Comparison of ENCODE assay signal across 15 mouse cellular contexts in genomic region chr11:103811246-103811645, GRCm38 (mm10). TPM values are rescaled to one million over a fixed set of nuclear protein-coding genes. Genes with fewer than 3 reads are reported as not detected.
DNase-seq lines count a peak whose midpoint lies in the region; ATAC-seq and TF ChIP-seq lines count a peak whose summit lies in the region.
"Had no signal": no experiment of that assay in that cellular context is flagged by ENCODE, and none has a peak within 500 bp of the region (broad histone marks: within the 10 kb centered on the region; RNA-seq: fewer than 3 reads in every experiment).

No protein-coding gene starts in this region.

- 50% methylated on average over 25 of the region's 25 CpGs for WGBS in hindbrain, postnatal 0 days
- 55% methylated on average over 25 of the region's 25 CpGs for WGBS in midbrain, postnatal 0 days
- WGBS in liver, postnatal 0 days (ENCODE audit: insufficient replicate concordance) = 75% methylated on average over 25 of the region's 25 CpGs

- no peak for ATAC-seq in hindbrain, postnatal 0 days
- ATAC-seq in midbrain, postnatal 0 days (ENCODE audit: low FRiP score) = no peak
- no peak for ATAC-seq in liver, postnatal 0 days
- no peak for ATAC-seq in erythroid progenitor cell, adult 5-6 weeks (replicated peaks; ENCODE audit: low FRiP score, poor library complexity, severe bottlenecking)
- ATAC-seq: Patski had no signal

- no peaks in the 10 kb centered on the region for H3K27me3 ChIP-seq in hindbrain, postnatal 0 days (ENCODE audit: insufficient read depth, low read length)
- no peaks in the 10 kb centered on the region for H3K27me3 ChIP-seq in midbrain, postnatal 0 days (ENCODE audit: insufficient read depth, low read length)
- peaks cover 55% of the 10 kb centered on the region for H3K27me3 ChIP-seq in liver, postnatal 0 days (ENCODE audit: insufficient read depth, low read length)

- no peak for TF ChIP-seq CTCF in hindbrain, postnatal 0 days (IDR thresholded peaks at IDR 0.05; ENCODE audit: low read depth)
- TF ChIP-seq CTCF in midbrain, postnatal 0 days (IDR thresholded peaks at IDR 0.05) = no peak
- no peak for TF ChIP-seq CTCF in liver, postnatal 0 days (IDR thresholded peaks at IDR 0.05; ENCODE audit: low read depth)

- H3K36me3 ChIP-seq in hindbrain, postnatal 0 days (ENCODE audit: insufficient read depth, low read length) = peaks cover 5% of the 10 kb centered on the region; the same call in 1 of the 2 replicates
- no peaks in the 10 kb centered on the region for H3K36me3 ChIP-seq in midbrain, postnatal 0 days (ENCODE audit: insufficient read depth, low read length)
- H3K36me3 ChIP-seq in liver, postnatal 0 days (replicated peaks; ENCODE audit: insufficient read depth, low read length) = no peaks in the 10 kb centered on the region
- H3K36me3 ChIP-seq: liver, embryonic 15.5 days; stomach, embryonic 15.5 days had no signal

- DNase-seq in frontal cortex, adult 2 months (ENCODE audit: extremely low spot score in 1 of 2, low spot score in 1 of 2) = peak; percentile 46 to 76
- no peak for DNase-seq in frontal cortex, postnatal 14 days (ENCODE audit: low spot score in 2 of 2)
- peak; percentile 85 for DNase-seq in brain, adult 2 months (ENCODE audit: low read depth, low spot score)
- DNase-seq in hindbrain, postnatal 0 days (ENCODE audit: low spot score) = peak; percentile 20
- no peak for DNase-seq in midbrain, postnatal 0 days (ENCODE audit: low spot score)
- DNase-seq in liver, postnatal 0 days = no peak
- DNase-seq in kidney, postnatal 10 days = no peak

- no peak overlapping the region for H3K4me3 ChIP-seq in hindbrain, postnatal 0 days (ENCODE audit: low read length)
- H3K4me3 ChIP-seq in midbrain, postnatal 0 days (ENCODE audit: low read depth, low read length) = no peak overlapping the region
- H3K4me3 ChIP-seq in liver, postnatal 0 days (ENCODE audit: low read depth, low read length) = no peak overlapping the region
- H3K4me3 ChIP-seq: liver, embryonic 15.5 days had no signal

- no peak for TF ChIP-seq EP300 in liver, postnatal 0 days (IDR thresholded peaks at IDR 0.05; ENCODE audit: low read depth)

- no peaks in the 10 kb centered on the region for H3K9me3 ChIP-seq in hindbrain, postnatal 0 days (ENCODE audit: low read length)
- no peaks in the 10 kb centered on the region for H3K9me3 ChIP-seq in midbrain, postnatal 0 days (ENCODE audit: low read length)
- H3K9me3 ChIP-seq in liver, postnatal 0 days (ENCODE audit: low read length) = no peaks in the 10 kb centered on the region
- H3K9me3 ChIP-seq: liver, embryonic 15.5 days; stomach, embryonic 15.5 days had no signal

- H3K4me2 ChIP-seq in hindbrain, postnatal 0 days (ENCODE audit: low read depth, low read length) = no peak overlapping the region
- H3K4me2 ChIP-seq in midbrain, postnatal 0 days (ENCODE audit: low read depth, low read length, poor library complexity, severe bottlenecking) = peak overlapping the region; percentile 1; the same call in 1 of the 2 replicates
- H3K4me2 ChIP-seq in liver, postnatal 0 days (ENCODE audit: low read depth, low read length) = no peak overlapping the region
- H3K4me2 ChIP-seq: liver, embryonic 15.5 days had no signal

- H3K9ac ChIP-seq in hindbrain, postnatal 0 days (replicated peaks; ENCODE audit: low read length) = 0 out of 2 replicates have a peak overlapping the region, but pooled peaks have one; percentile 29
- H3K9ac ChIP-seq in midbrain, postnatal 0 days (replicated peaks; ENCODE audit: low read length, poor library complexity, severe bottlenecking) = no peak overlapping the region
- H3K9ac ChIP-seq in liver, postnatal 0 days (replicated peaks) = no peak overlapping the region
- H3K9ac ChIP-seq: liver, embryonic 15.5 days; stomach, embryonic 15.5 days had no signal

- H3K4me1 ChIP-seq in hindbrain, postnatal 0 days (ENCODE audit: insufficient read depth, low read length) = peaks cover 24% of the 10 kb centered on the region
- peaks cover 5% of the 10 kb centered on the region; the same call in 1 of the 2 replicates for H3K4me1 ChIP-seq in midbrain, postnatal 0 days (ENCODE audit: insufficient read depth, low read length)
- H3K4me1 ChIP-seq in liver, postnatal 0 days (ENCODE audit: insufficient read depth) = no peaks in the 10 kb centered on the region

- H3K27ac ChIP-seq in hindbrain, postnatal 0 days = no peak overlapping the region
- no peak overlapping the region for H3K27ac ChIP-seq in midbrain, postnatal 0 days (ENCODE audit: low read depth, low read length)
- no peak overlapping the region for H3K27ac ChIP-seq in liver, postnatal 0 days (ENCODE audit: low read depth)
- H3K27ac ChIP-seq: liver, embryonic 15.5 days; macrophage; stomach, embryonic 15.5 days had no signal

RNA-seq across cellular contexts. Expression of gene Wnt3, which starts 37.3 kb away (rescaled TPM):
- polyA plus RNA-seq in frontal cortex, adult 2 months (2012; rRNA removed) = 1.8 and 2.0 TPM in 2 replicates
- total RNA-seq in hindbrain, postnatal 0 days (2014; rRNA removed) = 9.0 and 12.5 TPM in 2 replicates
- polyA plus RNA-seq in hindbrain, postnatal 0 days (2015; fragmentation: Nextera tagmentation; extraction: Ambion mirVana) = 11.1 and 11.6 TPM in 2 replicates
- 12.5 and 13.2 TPM in 2 replicates for total RNA-seq in midbrain, postnatal 0 days (2014; rRNA removed)
- polyA plus RNA-seq in midbrain, postnatal 0 days (2015; fragmentation: Nextera tagmentation; extraction: Ambion mirVana) = 11.6 and 11.7 TPM in 2 replicates
- not detected in 2 replicates for polyA plus RNA-seq in liver, postnatal 0 days (2015; fragmentation: Nextera tagmentation; extraction: Ambion mirVana)
- total RNA-seq in erythroid progenitor cell, adult 5-6 weeks (2015; ENCODE audit: low replicate concordance) = not detected in 2 replicates
- not detected in 2 replicates for total RNA-seq in erythroid progenitor cell, adult 5-6 weeks (2017; ENCODE audit: low replicate concordance)
- total RNA-seq: common myeloid progenitor, adult 5-6 weeks; heart, adult 8-10 months had no signal
- polyA plus RNA-seq: kidney, embryonic 16.5 days; liver, embryonic 15.5 days; macrophage; Patski had no signal

Comparison
In these comparisons a context has a peak if more than half of its experiments do, and no peak if none do; other contexts are left out.
1. DNase-seq: peak in frontal cortex, adult 2 months (2 of 2), brain, adult 2 months (single experiment) and hindbrain, postnatal 0 days (single experiment); none in frontal cortex, postnatal 14 days (0 of 2), midbrain, postnatal 0 days (single experiment), liver, postnatal 0 days (single experiment) and kidney, postnatal 10 days (single experiment).